Mouse (Mus musculus) forebrain, embryonic 14.5 days (tissue): ENCODE measurements at regions not wholly inside any gene's neighbourhood (a gene's known extent, or its start where the extent isn't known, plus 50 kb on each side); places are given as distances from the start of the nearest gene placed in this dataset.

ENCODE experiments used
- ATAC-seq: fragments of 200-750 bp; cut with Nextera tagmentation; 2 replicates; pipeline ENCODE4 v1.8.0; 2017; ENCODE audit warnings: mild to moderate bottlenecking, moderate library complexity
- DNase-seq: peaks from one replicate; pipeline ENCODE4 v3.0.0-alpha.2; 2015; ENCODE audit warnings: low spot score
- H3K27ac ChIP-seq: fragments of 300-500 bp; sonication (generic); 2 replicates; pipeline ENCODE4 v1.5.1; 2014; ENCODE audit warnings: low read depth, mild to moderate bottlenecking, control low read depth, low read length, moderate library complexity
- H3K27me3 ChIP-seq: fragments of 300-500 bp; sonication (generic); replicated peaks from 2 replicates; pipeline ENCODE4 v1.6.1; 2014; ENCODE audit warnings: low read length, control low read depth, mixed read lengths; ENCODE audit not compliant: control insufficient read depth, insufficient read depth
- H3K36me3 ChIP-seq: fragments of 300-500 bp; sonication (generic); 2 replicates; pipeline ENCODE4 v1.6.1; 2014; ENCODE audit warnings: low read length, control low read depth; ENCODE audit not compliant: control insufficient read depth, insufficient read depth
- H3K4me1 ChIP-seq: fragments of 300-500 bp; sonication (generic); 2 replicates; pipeline ENCODE4 v1.6.1; 2014; ENCODE audit warnings: antibody characterized with exemption, low read length, control low read depth; ENCODE audit not compliant: control insufficient read depth, insufficient read depth
- H3K4me2 ChIP-seq: fragments of 300-500 bp; sonication (generic); 2 replicates; pipeline ENCODE4 v1.6.1; 2014; ENCODE audit warnings: mild to moderate bottlenecking, control low read depth, low read length
- H3K4me3 ChIP-seq: fragments of 300-500 bp; sonication (generic); 2 replicates; pipeline ENCODE4 v1.5.1; 2014; ENCODE audit warnings: low read depth, low read length, control low read depth
- H3K9ac ChIP-seq: fragments of 300-500 bp; sonication (generic); 2 replicates; pipeline ENCODE4 v1.6.1; 2014; ENCODE audit warnings: mild to moderate bottlenecking, low read length, control low read depth, moderate library complexity
- H3K9me3 ChIP-seq: fragments of 300-500 bp; sonication (generic); replicated peaks from 2 replicates; pipeline ENCODE4 v1.6.1; 2016; ENCODE audit warnings: low read length, control low read depth, mixed read lengths; ENCODE audit not compliant: control insufficient read depth
- WGBS: fragments of 180-500 bp; shearing (Covaris S2); extraction: QIAGEN DNeasy Blood & Tissue Kit; methylation state at CpG from one replicate; pipeline ENCODE4 v1.1.7; 2014; 5-methylcytosine and 5-hydroxymethylcytosine counted together

- H3K27ac ChIP-seq: no peak overlapping the region
- ATAC-seq: no peak
- whole genome bisulfite sequencing: 91% methylated on average over 2 of the region's 2 CpGs
- no peak overlapping the region for H3K4me2 ChIP-seq
- H3K4me3 ChIP-seq: no peak overlapping the region
- H3K9me3 ChIP-seq: no peaks in the 10 kb centered on the region
- H3K9ac ChIP-seq: no peak overlapping the region
- H3K36me3 ChIP-seq: no peaks in the 10 kb centered on the region
- no peaks in the 10 kb centered on the region for H3K27me3 ChIP-seq
- no peak for DNase-seq
- no peaks in the 10 kb centered on the region for H3K4me1 ChIP-seq
Measured at GRCm38 (mm10) chr4:93493905-93494304, 158.6 kb upstream of the Tusc1 start.

DNA sequence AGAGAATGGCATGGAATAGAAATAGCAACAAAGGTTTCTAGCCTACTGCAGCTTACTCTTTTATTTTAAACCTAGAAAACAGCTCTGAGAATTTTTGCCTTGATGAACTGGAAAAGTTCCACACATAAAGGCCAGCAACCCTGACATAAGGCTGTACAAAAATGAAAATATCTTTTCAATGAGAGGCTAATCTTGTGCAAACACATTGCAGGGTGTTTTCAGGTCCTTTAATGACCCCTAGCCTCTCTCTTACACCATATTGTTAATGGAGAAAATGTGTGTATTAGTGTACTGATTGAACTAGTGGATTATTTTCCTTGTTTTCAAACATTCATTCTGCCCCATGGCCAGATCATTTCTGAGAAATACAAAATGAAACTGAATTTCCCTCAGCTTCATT is 158.0 kb upstream of the Tusc1 start:
- H3K27me3 ChIP-seq: no peaks in the 10 kb centered on the region
- no peaks in the 10 kb centered on the region for H3K9me3 ChIP-seq
- no peaks in the 10 kb centered on the region for H3K4me1 ChIP-seq
- no peaks in the 10 kb centered on the region for H3K36me3 ChIP-seq
- no peak overlapping the region for H3K4me2 ChIP-seq
- H3K9ac ChIP-seq: no peak overlapping the region
- no peak overlapping the region for H3K27ac ChIP-seq
- DNase-seq: no peak
- H3K4me3 ChIP-seq: no peak overlapping the region
- no peak for ATAC-seq

- WGBS: 83% methylated on average over 1 of the region's 1 CpGs
- DNase-seq: no peak
- Histone ChIP-seq H3K4me3 (no peak overlapping the region), H3K4me2 (no peak overlapping the region), H3K9me3 (no peaks in the 10 kb centered on the region), H3K27me3 (no peaks in the 10 kb centered on the region), H3K9ac (no peak overlapping the region), H3K36me3 (no peaks in the 10 kb centered on the region), H3K27ac (no peak overlapping the region), H3K4me1 (no peaks in the 10 kb centered on the region)
- no peak for ATAC-seq
Measured at GRCm38 (mm10) chr4:93488570-93488969, 153.3 kb upstream of the Tusc1 start.

- H3K4me3 ChIP-seq: no peak overlapping the region
- ATAC-seq (no peak), DNase-seq (no peak)
- 88% methylated on average over 1 of the region's 1 CpGs for WGBS
- H3K9ac ChIP-seq: no peak overlapping the region
- H3K4me1 ChIP-seq: no peaks in the 10 kb centered on the region
- H3K27ac ChIP-seq: no peak overlapping the region
- no peaks in the 10 kb centered on the region for H3K9me3 ChIP-seq
- no peaks in the 10 kb centered on the region for H3K36me3 ChIP-seq
- H3K4me2 ChIP-seq: no peak overlapping the region
- no peaks in the 10 kb centered on the region for H3K27me3 ChIP-seq
Measured at GRCm38 (mm10) chr4:93486455-93486854, 151.1 kb upstream of the Tusc1 start.

GRCm38 (mm10) chr4:93481247-93481646 is 145.9 kb upstream of the Tusc1 start:
- Histone ChIP-seq H3K9me3 (no peaks in the 10 kb centered on the region), H3K36me3 (no peaks in the 10 kb centered on the region), H3K27ac (no peak overlapping the region), H3K4me3 (no peak overlapping the region), H3K4me1 (no peaks in the 10 kb centered on the region), H3K9ac (no peak overlapping the region), H3K27me3 (no peaks in the 10 kb centered on the region), H3K4me2 (no peak overlapping the region)
- DNase-seq (no peak), ATAC-seq (no peak)
- WGBS: 90% methylated on average over 1 of the region's 1 CpGs

DNA sequence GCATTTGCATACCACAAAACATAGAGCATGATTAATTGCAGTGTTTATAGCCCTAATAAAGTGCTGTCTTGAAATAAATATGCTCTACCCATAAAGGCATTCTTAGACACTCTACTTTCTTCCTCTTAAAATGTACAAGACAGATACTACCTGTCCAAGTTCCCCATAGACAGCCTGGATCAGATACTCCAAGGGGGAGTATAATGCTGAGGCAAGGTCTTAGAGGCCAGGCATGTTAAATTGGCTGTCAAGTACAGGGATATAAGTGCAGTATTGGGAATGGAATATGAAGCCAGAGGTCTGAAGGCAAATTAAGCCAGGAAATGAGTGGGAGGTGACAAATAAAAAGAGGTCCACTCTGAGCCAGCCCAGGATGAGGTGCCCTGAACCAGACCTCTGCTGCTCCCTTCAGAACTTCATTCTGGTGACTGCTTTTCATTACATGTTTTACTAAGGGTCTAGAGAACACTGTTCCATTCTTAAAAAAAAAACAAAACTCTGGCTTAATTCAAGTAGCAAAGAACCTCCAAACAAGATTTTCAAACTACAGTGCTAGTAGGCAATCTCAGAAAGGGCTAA is 142.0 kb upstream of the Tusc1 start:
- no peaks in the 10 kb centered on the region for H3K4me1 ChIP-seq
- no peaks in the 10 kb centered on the region for H3K27me3 ChIP-seq
- H3K9me3 ChIP-seq: no peaks in the 10 kb centered on the region
- no peak overlapping the region for H3K27ac ChIP-seq
- H3K4me3 ChIP-seq: no peak overlapping the region
- ATAC-seq: no peak
- DNase-seq: no peak
- H3K4me2 ChIP-seq: no peak overlapping the region
- no peaks in the 10 kb centered on the region for H3K36me3 ChIP-seq
- H3K9ac ChIP-seq: no peak overlapping the region

GRCm38 (mm10) chr4:93467998-93468397 is 132.7 kb upstream of the Tusc1 start:
- 95% methylated on average over 1 of the region's 1 CpGs for WGBS
- Histone ChIP-seq H3K9me3 (no peaks in the 10 kb centered on the region), H3K27me3 (no peaks in the 10 kb centered on the region)

GRCm38 (mm10) chr4:93467424-93467823 is 132.1 kb upstream of the Tusc1 start:
- H3K9me3 ChIP-seq: no peaks in the 10 kb centered on the region
- H3K9ac ChIP-seq: no peak overlapping the region
- H3K27ac ChIP-seq: no peak overlapping the region
- no peak overlapping the region for H3K4me3 ChIP-seq
- no peaks in the 10 kb centered on the region for H3K4me1 ChIP-seq
- DNase-seq: peak; percentile 4
- H3K27me3 ChIP-seq: no peaks in the 10 kb centered on the region
- no peak for ATAC-seq
- H3K36me3 ChIP-seq: no peaks in the 10 kb centered on the region
- WGBS: 82% methylated on average over 1 of the region's 1 CpGs
- H3K4me2 ChIP-seq: no peak overlapping the region

More at GRCm38 (mm10) chr4:93467998-93468397, 132.7 kb upstream of the Tusc1 start:
- no peak overlapping the region for H3K4me2 ChIP-seq
- no peaks in the 10 kb centered on the region for H3K4me1 ChIP-seq
- H3K9ac ChIP-seq: no peak overlapping the region
- H3K36me3 ChIP-seq: no peaks in the 10 kb centered on the region
- no peak overlapping the region for H3K4me3 ChIP-seq
- ATAC-seq: no peak
- H3K27ac ChIP-seq: no peak overlapping the region
- no peak for DNase-seq

- no peak overlapping the region for H3K27ac ChIP-seq
- no peaks in the 10 kb centered on the region for H3K9me3 ChIP-seq
- DNase-seq: peak; percentile 5
- no peak overlapping the region for H3K4me3 ChIP-seq
- no peaks in the 10 kb centered on the region for H3K27me3 ChIP-seq
- no peak overlapping the region for H3K4me2 ChIP-seq
- peak; percentile 46 for ATAC-seq
- H3K4me1 ChIP-seq: no peaks in the 10 kb centered on the region
- no peaks in the 10 kb centered on the region for H3K36me3 ChIP-seq
- no peak overlapping the region for H3K9ac ChIP-seq
- 70% methylated on average over 3 of the region's 3 CpGs for WGBS
Measured at GRCm38 (mm10) chr4:93451357-93451756, 116.0 kb upstream of the Tusc1 start.
